Mouse (Mus musculus) megakaryocyte, embryonic 14.5 days (primary cell): ENCODE results near the gene Afap1.

Experiments
- FLI1 ChIP-seq: IDR thresholded peaks from 2 replicates; pipeline ENCODE4 v1.6.1; 2012; ENCODE audit warnings: low read length, inconsistent platforms, mixed read lengths
- GATA1 ChIP-seq: IDR thresholded peaks from 3 replicates; pipeline ENCODE4 v1.6.1; 2012; ENCODE audit warnings: mixed read lengths, low read length, inconsistent platforms, borderline replicate concordance

GRCm38 (mm10) chr5:35965036-35965435, 71.9 kb downstream of the Afap1 start:
- TF ChIP-seq GATA1 (no peak), FLI1 (no peak)
